Mouse (Mus musculus): Measurements from ENCODE around the gene Nod1. TPM values are rescaled to one million over a fixed set of nuclear protein-coding genes. Genes with fewer than 3 reads are reported as not detected.
"Not testable (repeated sequence)": the region's sequence is repeated elsewhere in the genome, so short reads cannot be mapped to it uniquely, and the experiment has no call there.

The Nod1 gene
- total and polyA plus RNA-seq, 2 experiments from 2014 or later = 1.7 to 4.8 TPM

GRCm38 (mm10) chr6:54956425-54956824 is 16.0 kb downstream of the Nod1 start:
- H3K36me3 ChIP-seq (ENCODE audit: insufficient read depth, low read length) = no peaks in the 10 kb centered on the region
- H3K9ac ChIP-seq (replicated peaks; ENCODE audit: low read length) = no peak overlapping the region
- TF ChIP-seq CTCF (IDR thresholded peaks at IDR 0.05; ENCODE audit: low read depth) = no peak
- WGBS = 72% methylated on average over 1 of the region's 1 CpGs
- DNase-seq (ENCODE audit: low spot score) (peak; percentile 9), ATAC-seq (peak; percentile 27; the same call in 1 of the 2 replicates)
- no peak overlapping the region for H3K4me2 ChIP-seq (ENCODE audit: low read depth, low read length)
- H3K27me3 ChIP-seq (ENCODE audit: insufficient read depth, low read length) = no peaks in the 10 kb centered on the region
- H3K4me3 ChIP-seq (ENCODE audit: low read length) = no peak overlapping the region
- no peaks in the 10 kb centered on the region for H3K4me1 ChIP-seq (ENCODE audit: insufficient read depth, low read length)
- no peaks in the 10 kb centered on the region for H3K9me3 ChIP-seq (ENCODE audit: low read length)
- no peak overlapping the region for H3K27ac ChIP-seq

- ATAC-seq (no peak), DNase-seq (ENCODE audit: low spot score) (no peak)
- Histone ChIP-seq H3K9ac (replicated peaks; ENCODE audit: low read length) (no peak overlapping the region), H3K27me3 (ENCODE audit: insufficient read depth, low read length) (no peaks in the 10 kb centered on the region), H3K4me1 (ENCODE audit: insufficient read depth, low read length) (no peaks in the 10 kb centered on the region), H3K9me3 (ENCODE audit: low read length) (no peaks in the 10 kb centered on the region), H3K4me3 (ENCODE audit: low read length) (no peak overlapping the region), H3K36me3 (ENCODE audit: insufficient read depth, low read length) (no peaks in the 10 kb centered on the region), H3K4me2 (ENCODE audit: low read depth, low read length) (no peak overlapping the region), H3K27ac (no peak overlapping the region)
- no peak for TF ChIP-seq CTCF (IDR thresholded peaks at IDR 0.05; ENCODE audit: low read depth)
Observed at GRCm38 (mm10) chr6:54955949-54956348, 16.5 kb downstream of the Nod1 start.

GRCm38 (mm10) chr6:54954659-54955414 is 17.6 kb downstream of the Nod1 start:
- H3K4me3 ChIP-seq (ENCODE audit: low read length) = no peak overlapping the region
- 88% methylated on average over 10 of the region's 10 CpGs for WGBS

GRCm38 (mm10) chr6:54953399-54953798 is 19.0 kb downstream of the Nod1 start:
- not testable (repeated sequence) for ATAC-seq; H3K9me3 ChIP-seq (ENCODE audit: low read length); H3K36me3 ChIP-seq (ENCODE audit: insufficient read depth, low read length); DNase-seq (ENCODE audit: low spot score); H3K27me3 ChIP-seq (ENCODE audit: insufficient read depth, low read length); H3K4me3 ChIP-seq (ENCODE audit: low read length); H3K4me1 ChIP-seq (ENCODE audit: insufficient read depth, low read length); H3K27ac ChIP-seq; H3K9ac ChIP-seq (replicated peaks; ENCODE audit: low read length); H3K4me2 ChIP-seq (ENCODE audit: low read depth, low read length)
- 78% methylated on average over 4 of the region's 4 CpGs for WGBS

More at GRCm38 (mm10) chr6:54954659-54955414, 17.6 kb downstream of the Nod1 start:
- Histone ChIP-seq H3K27ac (no peak overlapping the region), H3K36me3 (ENCODE audit: insufficient read depth, low read length) (no peaks in the 10 kb centered on the region), H3K27me3 (ENCODE audit: insufficient read depth, low read length) (no peaks in the 10 kb centered on the region), H3K4me1 (ENCODE audit: insufficient read depth, low read length) (no peaks in the 10 kb centered on the region), H3K9me3 (ENCODE audit: low read length) (no peaks in the 10 kb centered on the region), H3K4me2 (ENCODE audit: low read depth, low read length) (no peak overlapping the region), H3K9ac (replicated peaks; ENCODE audit: low read length) (no peak overlapping the region)
- ATAC-seq (no peak), DNase-seq (ENCODE audit: low spot score) (no peak)
- TF ChIP-seq CTCF (IDR thresholded peaks at IDR 0.05; ENCODE audit: low read depth) = no peak

- ATAC-seq = no peak
- TF ChIP-seq CTCF (IDR thresholded peaks at IDR 0.05; ENCODE audit: low read depth) = no peak
Observed at GRCm38 (mm10) chr6:54952542-54952941, 19.9 kb downstream of the Nod1 start.

GRCm38 (mm10) chr6:54948682-54949081 is 23.7 kb downstream of the Nod1 start:
- Histone ChIP-seq H3K27me3 (ENCODE audit: insufficient read depth, low read length) (no peaks in the 10 kb centered on the region), H3K36me3 (ENCODE audit: insufficient read depth, low read length) (no peaks in the 10 kb centered on the region), H3K9me3 (ENCODE audit: low read length) (no peaks in the 10 kb centered on the region), H3K27ac (no peak overlapping the region), H3K4me3 (ENCODE audit: low read length) (no peak overlapping the region), H3K4me1 (ENCODE audit: insufficient read depth, low read length) (no peaks in the 10 kb centered on the region), H3K4me2 (ENCODE audit: low read depth, low read length) (no peak overlapping the region), H3K9ac (replicated peaks; ENCODE audit: low read length) (no peak overlapping the region)
- DNase-seq (ENCODE audit: low spot score) (no peak), ATAC-seq (no peak)
- 85% methylated on average over 5 of the region's 5 CpGs for WGBS
- TF ChIP-seq CTCF (IDR thresholded peaks at IDR 0.05; ENCODE audit: low read depth) = no peak

More at GRCm38 (mm10) chr6:54952542-54952941, 19.9 kb downstream of the Nod1 start:
- 97% methylated on average over 3 of the region's 3 CpGs for WGBS
- Histone ChIP-seq H3K4me3 (ENCODE audit: low read length) (no peak overlapping the region), H3K4me2 (ENCODE audit: low read depth, low read length) (no peak overlapping the region), H3K27me3 (ENCODE audit: insufficient read depth, low read length) (no peaks in the 10 kb centered on the region), H3K9me3 (ENCODE audit: low read length) (no peaks in the 10 kb centered on the region), H3K27ac (no peak overlapping the region), H3K36me3 (ENCODE audit: insufficient read depth, low read length) (no peaks in the 10 kb centered on the region), H3K9ac (replicated peaks; ENCODE audit: low read length) (no peak overlapping the region), H3K4me1 (ENCODE audit: insufficient read depth, low read length) (no peaks in the 10 kb centered on the region)
- DNase-seq (ENCODE audit: low spot score) = no peak

- DNase-seq (ENCODE audit: low spot score) (no peak), ATAC-seq (no peak)
- H3K27me3 ChIP-seq (ENCODE audit: insufficient read depth, low read length) = 0 out of 2 replicates have a peak, but pooled peaks cover 5% of the 10 kb centered on the region
- no peak overlapping the region for H3K4me2 ChIP-seq (ENCODE audit: low read depth, low read length)
- no peaks in the 10 kb centered on the region for H3K36me3 ChIP-seq (ENCODE audit: insufficient read depth, low read length)
- no peaks in the 10 kb centered on the region for H3K9me3 ChIP-seq (ENCODE audit: low read length)
- WGBS = 76% methylated on average over 4 of the region's 4 CpGs
- H3K4me1 ChIP-seq (ENCODE audit: insufficient read depth, low read length) = no peaks in the 10 kb centered on the region
- no peak overlapping the region for H3K4me3 ChIP-seq (ENCODE audit: low read length)
- TF ChIP-seq CTCF (IDR thresholded peaks at IDR 0.05; ENCODE audit: low read depth) = no peak
- no peak overlapping the region for H3K27ac ChIP-seq
- H3K9ac ChIP-seq (replicated peaks; ENCODE audit: low read length) = no peak overlapping the region
Observed at GRCm38 (mm10) chr6:54946241-54946953, 26.0 kb downstream of the Nod1 start.

Data from hindbrain, postnatal 0 days (tissue).